Mouse (Mus musculus) ES-E14 (cell line): ENCODE data around the gene Krt75. TPM values are rescaled to one million over a fixed set of nuclear protein-coding genes. Genes with fewer than 3 reads are reported as not detected.
A peak's percentile ranks its signal among the peaks of the same experiment; 100 is the strongest.
"Not testable (repeated sequence)": the region's sequence is repeated elsewhere in the genome, so short reads cannot be mapped to it uniquely, and the experiment has no call there.

Experiments
- DNase-seq: peaks from one replicate; pipeline ENCODE4 v3.0.0-alpha.2; 2013; ENCODE audit warnings: low read depth, low spot score
- H3K27ac ChIP-seq: 2 replicates; pipeline ENCODE4 v1.5.1; 2012; ENCODE audit warnings: low read depth, mild to moderate bottlenecking, low read length, moderate library complexity, mixed read lengths; ENCODE audit not compliant: poor library complexity, insufficient read depth, severe bottlenecking
- H3K36me3 ChIP-seq: 2 replicates; pipeline ENCODE4 v1.6.1; 2012; ENCODE audit warnings: mild to moderate bottlenecking, low read length, moderate library complexity, mixed read lengths; ENCODE audit not compliant: control insufficient read depth, poor library complexity, insufficient read depth, severe bottlenecking
- H3K4me1 ChIP-seq, 2 experiments: fragments of 150-350 bp in 1 of 2; sonication (generic) in 1 of 2; 2 replicates each; pipeline ENCODE4 v1.6.1; 2012; ENCODE audit warnings: low read length in 2 of 2, mild to moderate bottlenecking in 1 of 2, mixed read lengths in 1 of 2; ENCODE audit not compliant: control insufficient read depth in 2 of 2, insufficient read depth in 2 of 2, poor library complexity in 1 of 2
- H3K4me3 ChIP-seq, 2 experiments: fragments of 150-350 bp in 1 of 2; sonication (generic) in 1 of 2; 2 replicates each; pipeline ENCODE4 v1.5.1; 2012; ENCODE audit warnings: low read length in 2 of 2, low read depth in 1 of 2, mild to moderate bottlenecking in 1 of 2, mixed read lengths in 1 of 2; ENCODE audit not compliant: insufficient read depth in 1 of 2, poor library complexity in 1 of 2, severe bottlenecking in 1 of 2
- H3K9ac ChIP-seq: 2 replicates; pipeline ENCODE4 v1.6.1; 2012; ENCODE audit warnings: low read depth, mild to moderate bottlenecking, low read length, mixed read lengths; ENCODE audit not compliant: poor library complexity, insufficient read depth, severe bottlenecking
- H3K9me3 ChIP-seq: fragments of 150-350 bp; sonication (generic); 2 replicates; pipeline ENCODE4 v1.6.1; 2012; ENCODE audit warnings: low read depth, mild to moderate bottlenecking, low read length; ENCODE audit not compliant: control insufficient read depth, insufficient read depth
- CHD2 ChIP-seq: IDR thresholded peaks from 2 replicates; pipeline ENCODE4 v1.6.1; 2014; ENCODE audit warnings: mild to moderate bottlenecking, low read depth, low read length, inconsistent platforms
- HCFC1 ChIP-seq: IDR thresholded peaks from 2 replicates; pipeline ENCODE4 v1.6.1; 2012; ENCODE audit warnings: low read length, inconsistent platforms, borderline replicate concordance; ENCODE audit not compliant: insufficient read depth
- MAFK ChIP-seq: IDR thresholded peaks from 2 replicates; pipeline ENCODE4 v1.6.1; 2014; ENCODE audit warnings: mild to moderate bottlenecking, low read depth, low read length, inconsistent platforms; ENCODE audit not compliant: insufficient read depth
- ZC3H11A ChIP-seq: IDR thresholded peaks from 2 replicates; pipeline ENCODE4 v1.6.1; 2012; ENCODE audit warnings: low read depth, mild to moderate bottlenecking, inconsistent platforms, low read length, borderline replicate concordance
- ZNF384 ChIP-seq: IDR thresholded peaks from 2 replicates; pipeline ENCODE4 v1.6.1; 2012; ENCODE audit warnings: low read depth, low read length, inconsistent platforms
- in situ Hi-C, 2 experiments: fragments of 600-800 bp; cut with MboI; formaldehyde crosslinking; loops; one replicate each; pipeline ENCODE4 v1.15.1; 2025; ENCODE audit warnings: low sequenced_read_pairs in 2 of 2, inconsistent platforms in 1 of 2; ENCODE audit not compliant: unreplicated experiment in 2 of 2
- total RNA-seq: library from RNA; depleted of rRNA; stranded (reverse); fragments of 300-350 nt; gene quantifications from 2 replicates; pipeline ENCODE4 v1.2.3, GENCODE M21; 2012; rRNA removed

Krt75 gene
- total RNA-seq, 1 experiment = 0.04 TPM

- no peak for DNase-seq
- Histone ChIP-seq H3K27ac (no peak within 1 kb of the TSS), H3K9me3 (no peaks in the 10 kb centered on the region), H3K36me3 (no peaks in the 10 kb centered on the region), H3K4me3 (no peak within 1 kb of the TSS), H3K4me1 (no peaks in the 10 kb centered on the region), H3K9ac (no peak within 1 kb of the TSS)
- TF ChIP-seq MAFK (no peak), ZNF384 (no peak), HCFC1 (no peak), CHD2 (no peak), ZC3H11A (no peak)
- in situ Hi-C loops = no loop called here
Observed at GRCm38 (mm10) chr15:101532720-101533119, 41.0 kb downstream of the Krt75 start, which contains the start of gene Krt84. Krt84 (minus strand) TSS chr15:101532820.

GRCm38 (mm10) chr15:101522556-101523232, 51.0 kb downstream of the Krt75 start:
- DNase-seq = no peak

GRCm38 (mm10) chr15:101519792-101520191, 53.9 kb downstream of the Krt75 start:
- H3K27ac ChIP-seq = no peak overlapping the region
- H3K9ac ChIP-seq = no peak overlapping the region
- H3K9me3 ChIP-seq = no peaks in the 10 kb centered on the region
- peak; percentile 48 for DNase-seq
- in situ Hi-C loops = loop anchor here (10.0 kb wide), 1 partner anchor 455 kb away; no protein-coding TSS in a partner anchor
- TF ChIP-seq ZC3H11A (peak; percentile 94), ZNF384 (no peak)
- no peaks in the 10 kb centered on the region for H3K4me1 ChIP-seq
- H3K4me3 ChIP-seq = no peak overlapping the region
- H3K36me3 ChIP-seq = no peaks in the 10 kb centered on the region

More at GRCm38 (mm10) chr15:101522556-101523232, 51.0 kb downstream of the Krt75 start:
- H3K9me3 ChIP-seq = no peaks in the 10 kb centered on the region
- TF ChIP-seq ZNF384 (no peak), MAFK (0 out of 2 replicates have a peak, but pooled peaks have one; percentile 17)
- no peaks in the 10 kb centered on the region for H3K4me1 ChIP-seq
- H3K27ac ChIP-seq = no peak overlapping the region
- no peaks in the 10 kb centered on the region for H3K36me3 ChIP-seq
- no peak overlapping the region for H3K9ac ChIP-seq
- in situ Hi-C loops = loop anchor here (10.0 kb wide), 1 partner anchor 452 kb away; no protein-coding TSS in a partner anchor
- no peak overlapping the region for H3K4me3 ChIP-seq

- H3K9ac ChIP-seq, H3K4me1 ChIP-seq, DNase-seq, H3K27ac ChIP-seq, in situ Hi-C loops, H3K36me3 ChIP-seq, H3K4me3 ChIP-seq, H3K9me3 ChIP-seq: not testable (repeated sequence)
Observed at GRCm38 (mm10) chr15:101517161-101517560, 56.5 kb downstream of the Krt75 start, which contains the start of gene Gm49425. Gm49425 (minus strand) TSS chr15:101517261.

Other genes starting within 250 kb of the Krt75 start
- 0.18 TPM in 1 of 2 replicates, not detected in the other for gene Krt80, start 203.7 kb downstream of the Krt75 start, total RNA-seq
- 10.0 and 14.1 TPM in 2 replicates for gene Krt7, start 162.9 kb downstream of the Krt75 start, total RNA-seq
- not detected in 2 replicates for gene Krt87, start 135.1 kb downstream of the Krt75 start, total RNA-seq
- gene Krt88, start 126.2 kb downstream of the Krt75 start, total RNA-seq = not detected in 2 replicates
- not detected in 2 replicates for gene Krt81, start 110.2 kb downstream of the Krt75 start, total RNA-seq
- not detected in 2 replicates for gene Krt86, start 100.4 kb downstream of the Krt75 start, total RNA-seq
- not detected in 2 replicates for gene Krt83, start 82.4 kb downstream of the Krt75 start, total RNA-seq
- not detected in 2 replicates for gene Gm49425, start 56.6 kb downstream of the Krt75 start, total RNA-seq
- gene Krt84, start 41.1 kb downstream of the Krt75 start, total RNA-seq = not detected in 2 replicates
- gene Krt82, start 23.2 kb downstream of the Krt75 start, total RNA-seq = not detected in 2 replicates
- 0.27 TPM in 1 of 2 replicates, not detected in the other for gene Krt90, start 11.0 kb downstream of the Krt75 start, total RNA-seq
- gene Gm5414, start 54.3 kb upstream of the Krt75 start, total RNA-seq = not detected in 2 replicates
- not detected in 2 replicates for gene Gm5478, start 73.5 kb upstream of the Krt75 start, total RNA-seq
- gene Krt6b, start 106.4 kb upstream of the Krt75 start, total RNA-seq = not detected in 2 replicates
- gene Krt6a, start 120.4 kb upstream of the Krt75 start, total RNA-seq = 0.22 TPM in 1 of 2 replicates, not detected in the other
- 0.11 and 0.31 TPM in 2 replicates for gene Krt5, start 139.0 kb upstream of the Krt75 start, total RNA-seq
- 0.16 TPM in 1 of 2 replicates, not detected in the other for gene Krt71, start 169.2 kb upstream of the Krt75 start, total RNA-seq
- gene Krt72, start 212.6 kb upstream of the Krt75 start, total RNA-seq = 0.11 TPM in 1 of 2 replicates, not detected in the other
- not detected in 2 replicates for gene Krt73, start 228.4 kb upstream of the Krt75 start, total RNA-seq
- gene Krt2, start 244.3 kb upstream of the Krt75 start, total RNA-seq = not detected in 2 replicates